Mouse (Mus musculus): ENCODE results near the gene Klra9. TPM values are rescaled to one million over a fixed set of nuclear protein-coding genes. Genes with fewer than 3 reads are reported as not detected.
"Not testable (repeated sequence)": the region's sequence is repeated elsewhere in the genome, so short reads cannot be mapped to it uniquely, and the experiment has no call there.

The Klra9 gene
- polyA plus RNA-seq (2015; fragmentation: Nextera tagmentation; extraction: Ambion mirVana): not detected in 2 replicates

DNA sequence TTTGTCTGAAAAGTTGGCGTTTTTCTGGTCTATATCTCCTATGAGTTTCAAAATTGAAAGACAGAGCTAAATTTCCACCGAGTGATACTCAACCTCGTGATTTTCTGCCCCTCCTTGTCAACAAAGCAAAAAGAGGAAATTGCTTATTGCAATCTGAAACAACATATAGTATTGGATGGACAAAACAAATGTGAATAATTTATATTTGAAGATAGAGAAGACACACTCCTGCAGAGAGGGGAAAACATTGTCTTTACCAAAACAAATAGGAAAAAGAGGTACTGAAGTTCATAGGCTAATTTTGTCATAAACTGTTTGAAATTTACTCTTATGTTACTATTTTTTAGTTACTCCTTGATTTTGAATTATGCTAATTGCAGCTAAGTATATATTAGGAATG, at the start of gene Klra9:
Klra9 (minus strand) TSS at position 101 of the 400 bp plus-strand sequence.
- H3K27me3 ChIP-seq (ENCODE audit: control insufficient read depth, insufficient read depth, low read length); H3K36me3 ChIP-seq (ENCODE audit: control insufficient read depth, insufficient read depth, low read length); H3K4me1 ChIP-seq (replicated peaks; ENCODE audit: control insufficient read depth, insufficient read depth); H3K9me3 ChIP-seq (ENCODE audit: control insufficient read depth, low read length); H3K4me2 ChIP-seq (replicated peaks; ENCODE audit: low read depth); ATAC-seq (ENCODE audit: low FRiP score, low TSS enrichment); H3K27ac ChIP-seq (replicated peaks); H3K4me3 ChIP-seq (ENCODE audit: low read depth, low read length); H3K9ac ChIP-seq (ENCODE audit: low read length); DNase-seq (ENCODE audit: low spot score): not testable (repeated sequence)
- WGBS: 61% methylated on average over 3 of the region's 3 CpGs

DNA sequence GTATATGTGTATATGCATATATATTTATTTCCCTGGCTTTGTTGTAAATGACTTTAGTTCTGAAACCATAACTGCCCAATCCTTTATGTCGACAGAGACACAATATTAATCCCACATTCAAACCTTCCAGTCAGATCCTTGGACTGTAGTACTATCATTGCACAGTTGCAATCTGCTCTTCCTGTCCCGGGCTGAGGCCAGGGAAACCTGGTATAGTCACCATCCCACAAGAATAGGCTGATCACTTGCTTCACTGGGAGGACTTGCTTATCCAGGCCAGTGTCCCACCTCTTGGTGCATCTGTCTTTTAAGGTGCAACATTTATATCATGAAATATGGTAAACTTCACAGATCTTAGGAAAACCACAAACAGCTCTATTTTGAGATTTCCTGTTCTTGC, 44.6 kb upstream of the Klra9 start:
- Histone ChIP-seq H3K36me3 (ENCODE audit: control insufficient read depth, insufficient read depth, low read length) (no peaks in the 10 kb centered on the region), H3K4me1 (replicated peaks; ENCODE audit: control insufficient read depth, insufficient read depth) (no peaks in the 10 kb centered on the region), H3K4me3 (ENCODE audit: low read depth, low read length) (no peak overlapping the region), H3K27me3 (ENCODE audit: control insufficient read depth, insufficient read depth, low read length) (no peaks in the 10 kb centered on the region), H3K9me3 (ENCODE audit: control insufficient read depth, low read length) (no peaks in the 10 kb centered on the region), H3K27ac (replicated peaks) (no peak overlapping the region), H3K9ac (ENCODE audit: low read length) (no peak overlapping the region), H3K4me2 (replicated peaks; ENCODE audit: low read depth) (no peak overlapping the region)
- 66% methylated on average over 2 of the region's 2 CpGs for WGBS
- TF ChIP-seq EP300 (optimal IDR thresholded peaks at IDR 0.05) (no peak), CTCF (IDR thresholded peaks at IDR 0.05; ENCODE audit: low read depth) (no peak)
- ATAC-seq (ENCODE audit: low FRiP score, low TSS enrichment) (no peak), DNase-seq (ENCODE audit: low spot score) (no peak)

DNA sequence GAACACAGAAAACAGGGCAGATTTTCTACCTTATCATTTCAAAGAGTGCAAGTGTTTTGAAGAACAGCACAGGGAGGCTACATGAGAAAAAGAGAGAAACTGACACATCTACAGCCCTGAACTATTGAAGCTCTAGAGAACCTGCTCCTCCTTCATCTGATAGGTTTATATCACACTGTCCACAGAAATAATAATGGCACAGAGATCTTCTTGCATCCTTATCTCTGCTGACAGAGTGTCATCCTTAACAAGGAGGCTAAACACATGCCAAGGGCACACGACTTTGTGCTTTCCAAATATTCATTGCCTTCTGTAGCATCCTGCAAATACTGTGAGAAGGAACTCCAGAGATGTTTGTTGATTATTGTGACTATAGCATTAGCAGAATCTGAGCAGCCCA, 43.7 kb upstream of the Klra9 start:
- no peak for ATAC-seq (ENCODE audit: low FRiP score, low TSS enrichment)
- no peaks in the 10 kb centered on the region for H3K27me3 ChIP-seq (ENCODE audit: control insufficient read depth, insufficient read depth, low read length)
- WGBS: 36% methylated on average over 1 of the region's 1 CpGs
- no peak overlapping the region for H3K4me2 ChIP-seq (replicated peaks; ENCODE audit: low read depth)
- TF ChIP-seq CTCF (IDR thresholded peaks at IDR 0.05; ENCODE audit: low read depth): no peak
- no peak overlapping the region for H3K27ac ChIP-seq (replicated peaks)
- H3K4me1 ChIP-seq (replicated peaks; ENCODE audit: control insufficient read depth, insufficient read depth): no peaks in the 10 kb centered on the region
- no peaks in the 10 kb centered on the region for H3K9me3 ChIP-seq (ENCODE audit: control insufficient read depth, low read length)
- no peak overlapping the region for H3K4me3 ChIP-seq (ENCODE audit: low read depth, low read length)
- H3K9ac ChIP-seq (ENCODE audit: low read length): no peak overlapping the region
- no peaks in the 10 kb centered on the region for H3K36me3 ChIP-seq (ENCODE audit: control insufficient read depth, insufficient read depth, low read length)
- no peak for DNase-seq (ENCODE audit: low spot score)

DNA sequence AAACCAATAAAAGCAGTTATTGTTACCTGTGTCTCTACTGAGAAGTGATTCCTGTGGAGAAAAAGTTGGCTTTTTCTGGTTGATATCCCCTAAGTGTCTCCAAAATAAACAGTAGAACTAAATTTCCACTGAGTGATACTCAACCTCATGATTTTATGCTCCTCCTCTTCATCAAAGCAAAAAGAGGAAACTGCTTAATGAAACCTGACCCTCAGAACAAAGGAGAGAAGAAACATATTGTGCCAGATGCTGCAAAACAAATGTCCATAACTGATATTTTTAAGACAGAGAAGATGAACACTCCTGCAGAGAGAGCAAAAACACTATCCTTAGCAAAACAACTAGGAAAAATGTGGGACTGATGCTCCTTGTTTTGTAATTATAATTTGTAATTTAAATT, 40.3 kb upstream of the Klra9 start, which contains the start of gene Klra7:
Klra7 (minus strand) TSS at position 101 of the 400 bp plus-strand sequence.
- no peaks in the 10 kb centered on the region for H3K36me3 ChIP-seq (ENCODE audit: control insufficient read depth, insufficient read depth, low read length)
- ATAC-seq (ENCODE audit: low FRiP score, low TSS enrichment): no peak
- H3K27ac ChIP-seq (replicated peaks): no peak within 1 kb of the TSS
- no peaks in the 10 kb centered on the region for H3K9me3 ChIP-seq (ENCODE audit: control insufficient read depth, low read length)
- TF ChIP-seq CTCF (IDR thresholded peaks at IDR 0.05; ENCODE audit: low read depth) (no peak), EP300 (optimal IDR thresholded peaks at IDR 0.05) (no peak)
- no peak within 1 kb of the TSS for H3K9ac ChIP-seq (ENCODE audit: low read length)
- H3K27me3 ChIP-seq (ENCODE audit: control insufficient read depth, insufficient read depth, low read length): no peaks in the 10 kb centered on the region
- no peaks in the 10 kb centered on the region for H3K4me1 ChIP-seq (replicated peaks; ENCODE audit: control insufficient read depth, insufficient read depth)
- DNase-seq (ENCODE audit: low spot score): no peak
- no peak within 1 kb of the TSS for H3K4me2 ChIP-seq (replicated peaks; ENCODE audit: low read depth)
- no peak within 1 kb of the TSS for H3K4me3 ChIP-seq (ENCODE audit: low read depth, low read length)

DNA sequence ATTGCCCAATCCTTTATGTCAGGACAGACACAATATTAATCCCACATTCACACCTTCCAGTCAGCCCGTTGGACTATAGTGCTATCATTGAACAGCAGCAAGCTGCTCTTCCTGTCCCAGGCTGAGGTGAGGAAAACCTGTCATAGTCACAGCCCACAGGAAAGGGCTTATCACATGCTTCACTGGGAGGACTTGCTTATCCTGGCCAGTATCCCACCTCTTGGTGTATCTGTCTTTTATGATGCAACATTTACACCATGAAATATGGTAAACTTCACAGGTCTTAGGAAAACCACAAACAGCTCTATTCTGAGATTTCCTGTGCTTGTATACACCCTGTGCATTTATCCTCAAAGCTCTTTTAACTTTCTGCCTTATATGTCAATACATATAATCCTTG, 4.5 kb upstream of the Klra9 start:
- ATAC-seq (ENCODE audit: low FRiP score, low TSS enrichment); H3K9ac ChIP-seq (ENCODE audit: low read length); H3K27me3 ChIP-seq (ENCODE audit: control insufficient read depth, insufficient read depth, low read length); H3K4me3 ChIP-seq (ENCODE audit: low read depth, low read length); H3K9me3 ChIP-seq (ENCODE audit: control insufficient read depth, low read length); H3K4me1 ChIP-seq (replicated peaks; ENCODE audit: control insufficient read depth, insufficient read depth); DNase-seq (ENCODE audit: low spot score); H3K4me2 ChIP-seq (replicated peaks; ENCODE audit: low read depth); H3K27ac ChIP-seq (replicated peaks); H3K36me3 ChIP-seq (ENCODE audit: control insufficient read depth, insufficient read depth, low read length): not testable (repeated sequence)
- WGBS: 84% methylated on average over 1 of the region's 1 CpGs

DNA sequence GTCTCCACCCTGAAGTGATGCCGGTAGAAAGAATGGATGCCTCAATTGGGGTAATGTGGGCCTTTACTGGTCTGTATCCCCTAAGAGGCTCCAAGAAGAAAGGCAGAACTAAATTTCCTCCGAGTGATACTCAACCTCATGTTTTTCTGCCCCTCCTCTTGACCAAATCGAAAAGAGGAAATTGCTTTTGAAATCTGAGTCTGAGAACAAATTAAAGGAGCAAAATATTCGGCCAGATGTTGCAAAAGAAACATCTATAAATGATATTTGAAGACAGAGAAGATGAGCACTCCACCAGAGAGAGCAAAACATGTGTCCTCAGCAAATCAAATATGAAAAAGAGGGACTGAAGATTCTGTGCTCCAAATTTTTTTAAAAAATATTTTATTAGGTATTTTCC, 63.1 kb downstream of the Klra9 start, which contains the start of gene Klra8:
Klra8 (minus strand) TSS at position 101 of the 400 bp plus-strand sequence.
- not testable (repeated sequence) for H3K27me3 ChIP-seq (ENCODE audit: control insufficient read depth, insufficient read depth, low read length); H3K36me3 ChIP-seq (ENCODE audit: control insufficient read depth, insufficient read depth, low read length); H3K4me2 ChIP-seq (replicated peaks; ENCODE audit: low read depth); DNase-seq (ENCODE audit: low spot score); H3K4me1 ChIP-seq (replicated peaks; ENCODE audit: control insufficient read depth, insufficient read depth); H3K9me3 ChIP-seq (ENCODE audit: control insufficient read depth, low read length); H3K4me3 ChIP-seq (ENCODE audit: low read depth, low read length); H3K27ac ChIP-seq (replicated peaks); H3K9ac ChIP-seq (ENCODE audit: low read length); ATAC-seq (ENCODE audit: low FRiP score, low TSS enrichment)
- 66% methylated on average over 4 of the region's 4 CpGs for whole genome bisulfite sequencing

Other genes starting within 250 kb of the Klra9 start
- gene Klra6, start 166.2 kb downstream of the Klra9 start, polyA plus RNA-seq (2015; fragmentation: Nextera tagmentation; extraction: Ambion mirVana): not detected in 2 replicates
- gene Klra4, start 125.8 kb downstream of the Klra9 start, polyA plus RNA-seq (2015; fragmentation: Nextera tagmentation; extraction: Ambion mirVana): not detected in 2 replicates
- gene Klra8, start 63.2 kb downstream of the Klra9 start, polyA plus RNA-seq (2015; fragmentation: Nextera tagmentation; extraction: Ambion mirVana): not detected in 2 replicates
- gene Klra7, start 40.2 kb upstream of the Klra9 start, polyA plus RNA-seq (2015; fragmentation: Nextera tagmentation; extraction: Ambion mirVana): not detected in 2 replicates
- not detected in 2 replicates for gene Klra10, start 88.8 kb upstream of the Klra9 start, polyA plus RNA-seq (2015; fragmentation: Nextera tagmentation; extraction: Ambion mirVana)
- gene Klra3, start 144.5 kb upstream of the Klra9 start, polyA plus RNA-seq (2015; fragmentation: Nextera tagmentation; extraction: Ambion mirVana): not detected in 2 replicates
- gene Klra1, start 193.8 kb upstream of the Klra9 start, polyA plus RNA-seq (2015; fragmentation: Nextera tagmentation; extraction: Ambion mirVana): not detected in 2 replicates